Mouse (Mus musculus): ENCODE measurements at regions not wholly inside any gene's neighbourhood (a gene's known extent, or its start where the extent isn't known, plus 50 kb on each side); places are given as distances from the start of the nearest gene placed in this dataset.

GRCm38 (mm10) chr4:82178112-82178511 is 527.4 kb downstream of the Nfib start:
- intact Hi-C loops (cut with DNase I), result no loop called here
- no peak for TF ChIP-seq CTCF (IDR thresholded peaks at IDR 0.05)
- DNase-seq, result no peak
- Histone ChIP-seq H3K4me3 (no peak overlapping the region), H3K27ac (no peak overlapping the region)

- TF ChIP-seq CTCF (IDR thresholded peaks at IDR 0.05), result no peak
- intact Hi-C loops (cut with DNase I), result no loop called here
- Histone ChIP-seq H3K27ac (no peak overlapping the region), H3K4me3 (no peak overlapping the region)
- DNase-seq, result no peak
Measured at GRCm38 (mm10) chr4:82176723-82177122, 528.8 kb downstream of the Nfib start.

GRCm38 (mm10) chr4:82173461-82174085 is 532.0 kb downstream of the Nfib start:
- intact Hi-C loops (cut with DNase I), result no loop called here
- H3K27ac ChIP-seq, result peak overlapping the region; percentile 67

GRCm38 (mm10) chr4:82170930-82171329 is 534.6 kb downstream of the Nfib start:
- no peak for DNase-seq
- no peak for TF ChIP-seq CTCF (IDR thresholded peaks at IDR 0.05)
- H3K4me3 ChIP-seq, result no peak overlapping the region
- H3K27ac ChIP-seq, result no peak overlapping the region
- intact Hi-C loops (cut with DNase I), result no loop called here

More at GRCm38 (mm10) chr4:82173461-82174085, 532.0 kb downstream of the Nfib start:
- TF ChIP-seq CTCF (IDR thresholded peaks at IDR 0.05), result no peak
- peak overlapping the region; percentile 47 for H3K4me3 ChIP-seq
- DNase-seq, result no peak

- intact Hi-C loops (cut with DNase I), result no loop called here
- DNase-seq, result no peak
Measured at GRCm38 (mm10) chr4:82168032-82168431, 537.5 kb downstream of the Nfib start.

GRCm38 (mm10) chr4:82167396-82167795 is 538.2 kb downstream of the Nfib start:
- intact Hi-C loops (cut with DNase I), result no loop called here
- no peak for DNase-seq
- no peak for TF ChIP-seq CTCF (IDR thresholded peaks at IDR 0.05)
- Histone ChIP-seq H3K27ac (no peak overlapping the region), H3K4me3 (no peak overlapping the region)

More at GRCm38 (mm10) chr4:82168032-82168431, 537.5 kb downstream of the Nfib start:
- no peak for TF ChIP-seq CTCF (IDR thresholded peaks at IDR 0.05)
- Histone ChIP-seq H3K4me3 (no peak overlapping the region), H3K27ac (no peak overlapping the region)

GRCm38 (mm10) chr4:82166826-82167225 is 538.7 kb downstream of the Nfib start:
- Histone ChIP-seq H3K4me3 (no peak overlapping the region), H3K27ac (no peak overlapping the region)
- DNase-seq, result no peak
- no peak for TF ChIP-seq CTCF (IDR thresholded peaks at IDR 0.05)
- intact Hi-C loops (cut with DNase I), result no loop called here

GRCm38 (mm10) chr4:82166087-82166486 is 539.5 kb downstream of the Nfib start:
- Histone ChIP-seq H3K27ac (no peak overlapping the region), H3K4me3 (no peak overlapping the region)
- intact Hi-C loops (cut with DNase I), result no loop called here
- DNase-seq, result no peak
- no peak for TF ChIP-seq CTCF (IDR thresholded peaks at IDR 0.05)

- H3K27ac ChIP-seq, result 0 out of 2 replicates have a peak overlapping the region, but pooled peaks have one; percentile 12
- peak; percentile 53 for DNase-seq
- TF ChIP-seq CTCF (IDR thresholded peaks at IDR 0.05), result no peak
- H3K4me3 ChIP-seq, result no peak overlapping the region
- intact Hi-C loops (cut with DNase I), result no loop called here
Measured at GRCm38 (mm10) chr4:82164058-82164457, 541.5 kb downstream of the Nfib start.

- no peak for TF ChIP-seq CTCF (IDR thresholded peaks at IDR 0.05)
- intact Hi-C loops (cut with DNase I), result no loop called here
- DNase-seq, result no peak
- Histone ChIP-seq H3K27ac (no peak overlapping the region), H3K4me3 (no peak overlapping the region)
Measured at GRCm38 (mm10) chr4:82161818-82162217, 543.7 kb downstream of the Nfib start.

- TF ChIP-seq CTCF (IDR thresholded peaks at IDR 0.05), result no peak
- intact Hi-C loops (cut with DNase I), result no loop called here
- no peak for DNase-seq
- Histone ChIP-seq H3K4me3 (no peak overlapping the region), H3K27ac (no peak overlapping the region)
Measured at GRCm38 (mm10) chr4:82161232-82161631, 544.3 kb downstream of the Nfib start.

GRCm38 (mm10) chr4:82160233-82160632 is 545.3 kb downstream of the Nfib start:
- no peak for TF ChIP-seq CTCF (IDR thresholded peaks at IDR 0.05)
- no peak for DNase-seq
- intact Hi-C loops (cut with DNase I), result no loop called here
- no peak overlapping the region for H3K4me3 ChIP-seq
- H3K27ac ChIP-seq, result no peak overlapping the region

GRCm38 (mm10) chr4:82155642-82156320 is 549.8 kb downstream of the Nfib start:
- Histone ChIP-seq H3K27ac (no peak overlapping the region), H3K4me3 (no peak overlapping the region)
- no peak for DNase-seq
- intact Hi-C loops (cut with DNase I), result no loop called here
- no peak for TF ChIP-seq CTCF (IDR thresholded peaks at IDR 0.05)

Data from gastrocnemius, adult 2 months (tissue).